Mouse (Mus musculus) heart, postnatal 0 days (tissue): ENCODE data around the gene Ripor3.

Source experiments
- CTCF ChIP-seq: IDR thresholded peaks from 2 replicates; pipeline ENCODE4 v1.5.1; 2016; ENCODE audit warnings: antibody characterized with exemption, control low read depth, low read depth
- EP300 ChIP-seq: IDR thresholded peaks from 2 replicates; pipeline ENCODE4 v1.6.1; 2016; ENCODE audit warnings: antibody characterized with exemption, low read depth

GRCm38 (mm10) chr2:168004369-168004768, 6.0 kb downstream of the Ripor3 start:
- 0 out of 2 replicates have a peak, but pooled peaks have one; percentile 17 for TF ChIP-seq CTCF
- TF ChIP-seq EP300, result no peak
